ENCODE assay signal across 32 mouse cellular contexts in genomic region chr2:172733403-172733995, GRCm38 (mm10).
DNase-seq lines count a peak whose midpoint lies in the region; ATAC-seq and TF ChIP-seq lines count a peak whose summit lies in the region.
"Had no signal": no experiment of that assay in that cellular context is flagged by ENCODE, and none has a peak within 500 bp of the region (broad histone marks: within the 10 kb centered on the region; RNA-seq: fewer than 3 reads in every experiment).

No protein-coding gene starts in this region.

- H3K4me1 ChIP-seq in forebrain, embryonic 12.5 days, result peaks cover 54% of the 10 kb centered on the region
- peaks cover 19% of the 10 kb centered on the region for H3K4me1 ChIP-seq in forebrain, embryonic 16.5 days (replicated peaks; ENCODE audit: control insufficient read depth, insufficient read depth, low read length)
- peaks cover 9% of the 10 kb centered on the region for H3K4me1 ChIP-seq in ES-Bruce4 (ENCODE audit: control insufficient read depth, insufficient read depth, low read length)
- H3K4me1 ChIP-seq in embryonic facial prominence, embryonic 11.5 days (ENCODE audit: control insufficient read depth, insufficient read depth, low read length), result peaks cover 4% of the 10 kb centered on the region

- no peak overlapping the region for H3K4me2 ChIP-seq in forebrain, embryonic 12.5 days
- H3K4me2 ChIP-seq in forebrain, embryonic 16.5 days (ENCODE audit: low read length), result no peak overlapping the region
- H3K4me2 ChIP-seq in embryonic facial prominence, embryonic 11.5 days (ENCODE audit: low read depth, low read length), result no peak overlapping the region
- H3K4me2 ChIP-seq: heart, embryonic 11.5 days; intestine, embryonic 15.5 days; limb, embryonic 12.5 days; liver, embryonic 11.5 days; midbrain, embryonic 13.5 days; neural tube, embryonic 13.5 days; stomach, embryonic 15.5 days had no signal

- no peaks in the 10 kb centered on the region for H3K36me3 ChIP-seq in forebrain, embryonic 12.5 days (replicated peaks)
- H3K36me3 ChIP-seq in forebrain, embryonic 16.5 days (ENCODE audit: control insufficient read depth, insufficient read depth), result no peaks in the 10 kb centered on the region
- H3K36me3 ChIP-seq in ES-Bruce4 (ENCODE audit: control insufficient read depth, insufficient read depth, low read length, poor library complexity, severe bottlenecking), result no peaks in the 10 kb centered on the region
- H3K36me3 ChIP-seq in embryonic facial prominence, embryonic 11.5 days (replicated peaks; ENCODE audit: control insufficient read depth, insufficient read depth, low read depth, low read length), result no peaks in the 10 kb centered on the region
- H3K36me3 ChIP-seq: embryonic facial prominence, embryonic 15.5 days; intestine, embryonic 15.5 days; limb, embryonic 12.5 days; midbrain, embryonic 13.5 days; neural tube, embryonic 13.5 days; stomach, embryonic 15.5 days had no signal

- peaks cover 94% of the 10 kb centered on the region for H3K27me3 ChIP-seq in forebrain, embryonic 12.5 days
- H3K27me3 ChIP-seq in forebrain, embryonic 16.5 days (replicated peaks; ENCODE audit: control insufficient read depth, insufficient read depth, low read length), result peaks cover 7% of the 10 kb centered on the region
- H3K27me3 ChIP-seq in ES-Bruce4 (ENCODE audit: control insufficient read depth, insufficient read depth, low read length, poor library complexity, severe bottlenecking), result no peaks in the 10 kb centered on the region
- H3K27me3 ChIP-seq in embryonic facial prominence, embryonic 11.5 days (ENCODE audit: control insufficient read depth, insufficient read depth, low read length), result peaks cover 46% of the 10 kb centered on the region

- no peak for TF ChIP-seq CTCF in ES-Bruce4 (IDR thresholded peaks at IDR 0.05; ENCODE audit: low read depth, low read length)

- DNase-seq in WW6 (ENCODE audit: low read depth, low spot score), result peak; percentile 49
- DNase-seq in embryonic facial prominence, embryonic 11.5 days (ENCODE audit: low spot score), result peak; percentile 64
- no peak for DNase-seq in adrenal gland, adult (ENCODE audit: inconsistent age in 2 of 2, low spot score in 1 of 2)
- no peak for DNase-seq in testis, postnatal 10 days (ENCODE audit: low spot score)
- no peak for DNase-seq in natural killer cell, adult 2 months (ENCODE audit: low spot score in 2 of 2)
- DNase-seq: adrenal gland, adult 8-10 months; cerebellum, adult 2 months; cerebellum, postnatal 25 days; gastrocnemius, postnatal 14 days; heart, adult 11 months; kidney, adult 9 months; kidney, postnatal 14 days; layer of hippocampus, postnatal 36 days; lung, adult 18-20 months; lung, postnatal 10 days; right cerebral cortex, adult 18-20 months; right cerebral cortex, postnatal 4 days; thymus, adult 2 months; thymus, postnatal 4 days had no signal

- no peak for ATAC-seq in forebrain, embryonic 12.5 days (ENCODE audit: low FRiP score)
- no peak for ATAC-seq in forebrain, embryonic 16.5 days
- no peak for ATAC-seq in embryonic facial prominence, embryonic 11.5 days (replicated peaks; ENCODE audit: insufficient number of reproducible peaks, low FRiP score, low TSS enrichment, low read depth)
- ATAC-seq: hindbrain, embryonic 16.5 days; intestine, embryonic 15.5 days; midbrain, embryonic 13.5 days had no signal

- 0 out of 2 replicates have a peak overlapping the region, but pooled peaks have one; percentile 31 for H3K27ac ChIP-seq in forebrain, embryonic 12.5 days
- no peak overlapping the region for H3K27ac ChIP-seq in forebrain, embryonic 16.5 days (ENCODE audit: low read length)
- H3K27ac ChIP-seq in ES-Bruce4 (ENCODE audit: insufficient read depth, low read length), result no peak overlapping the region
- H3K27ac ChIP-seq in embryonic facial prominence, embryonic 11.5 days (replicated peaks; ENCODE audit: low read depth, low read length), result no peak overlapping the region
- H3K27ac ChIP-seq: intestine, embryonic 15.5 days; layer of hippocampus, adult 2 months; limb, embryonic 12.5 days; midbrain, embryonic 13.5 days; neural tube, embryonic 13.5 days; stomach, embryonic 15.5 days had no signal

- TF ChIP-seq POLR2A in ES-Bruce4 (IDR thresholded peaks at IDR 0.05; ENCODE audit: insufficient read depth, low read length), result no peak

- 3% methylated on average over 9 of the region's 9 CpGs for WGBS in forebrain, embryonic 12.5 days
- 2% methylated on average over 9 of the region's 9 CpGs for WGBS in forebrain, embryonic 16.5 days
- WGBS in embryonic facial prominence, embryonic 11.5 days, result 2% methylated on average over 9 of the region's 9 CpGs

- no peak overlapping the region for H3K4me3 ChIP-seq in forebrain, embryonic 12.5 days (replicated peaks)
- no peak overlapping the region for H3K4me3 ChIP-seq in forebrain, embryonic 16.5 days (replicated peaks; ENCODE audit: low read length)
- no peak overlapping the region for H3K4me3 ChIP-seq in ES-Bruce4 (ENCODE audit: low read depth, low read length)
- no peak overlapping the region for H3K4me3 ChIP-seq in embryonic facial prominence, embryonic 11.5 days (ENCODE audit: low read depth, low read length)
- H3K4me3 ChIP-seq: embryonic facial prominence, embryonic 15.5 days; intestine, embryonic 15.5 days; layer of hippocampus, adult 2 months; limb, embryonic 12.5 days; midbrain, embryonic 13.5 days; neural tube, embryonic 13.5 days; stomach, embryonic 15.5 days had no signal

- 0 out of 2 replicates have a peak, but pooled peaks have one; percentile 59 for TF ChIP-seq EP300 in ES-Bruce4 (IDR thresholded peaks at IDR 0.05; ENCODE audit: insufficient read depth, low read depth, low read length)

- H3K9me3 ChIP-seq in forebrain, embryonic 12.5 days, result no peaks in the 10 kb centered on the region
- H3K9me3 ChIP-seq in forebrain, embryonic 16.5 days (ENCODE audit: control insufficient read depth, low read length), result no peaks in the 10 kb centered on the region
- no peaks in the 10 kb centered on the region for H3K9me3 ChIP-seq in ES-Bruce4 (replicated peaks; ENCODE audit: control insufficient read depth, insufficient read depth, low read length, poor library complexity, severe bottlenecking)
- no peaks in the 10 kb centered on the region for H3K9me3 ChIP-seq in embryonic facial prominence, embryonic 11.5 days (replicated peaks; ENCODE audit: control insufficient read depth, low read length)
- H3K9me3 ChIP-seq: embryonic facial prominence, embryonic 15.5 days; intestine, embryonic 15.5 days; limb, embryonic 12.5 days; midbrain, embryonic 13.5 days; neural tube, embryonic 13.5 days; stomach, embryonic 15.5 days had no signal

- H3K9ac ChIP-seq in forebrain, embryonic 12.5 days, result no peak overlapping the region
- H3K9ac ChIP-seq in forebrain, embryonic 16.5 days (replicated peaks; ENCODE audit: low read depth, low read length), result no peak overlapping the region
- H3K9ac ChIP-seq in ES-Bruce4 (ENCODE audit: low read depth, poor library complexity, severe bottlenecking), result no peak overlapping the region
- H3K9ac ChIP-seq in embryonic facial prominence, embryonic 11.5 days (replicated peaks; ENCODE audit: low read length), result no peak overlapping the region
- H3K9ac ChIP-seq: embryonic facial prominence, embryonic 15.5 days; intestine, embryonic 15.5 days; limb, embryonic 12.5 days; midbrain, embryonic 13.5 days; neural tube, embryonic 13.5 days; stomach, embryonic 15.5 days had no signal

Comparison
In these comparisons a context has a peak if more than half of its experiments do, and no peak if none do; other contexts are left out.
1. DNase-seq: peak in WW6 (single experiment) and embryonic facial prominence, embryonic 11.5 days (single experiment); none in adrenal gland, adult (0 of 2), testis, postnatal 10 days (single experiment) and natural killer cell, adult 2 months (0 of 2).